Mouse (Mus musculus) layer of hippocampus, adult 18-20 months (tissue): ENCODE results near the gene Vps26c. TPM values are rescaled to one million over a fixed set of nuclear protein-coding genes. Genes with fewer than 3 reads are reported as not detected.

Source experiments
- DNase-seq, 2 experiments: peaks; one replicate each; pipeline ENCODE4 v3.0.0; 2022; ENCODE audit warnings: low spot score in 2 of 2
- total RNA-seq, 2 experiments: library from RNA; stranded (reverse); gene quantifications; 2 replicates each; pipeline ENCODE4 v1.2.3; 2021

Vps26c gene
- total RNA-seq, 2 experiments from 2014 or later = 34.7 to 37.9 TPM

DNA sequence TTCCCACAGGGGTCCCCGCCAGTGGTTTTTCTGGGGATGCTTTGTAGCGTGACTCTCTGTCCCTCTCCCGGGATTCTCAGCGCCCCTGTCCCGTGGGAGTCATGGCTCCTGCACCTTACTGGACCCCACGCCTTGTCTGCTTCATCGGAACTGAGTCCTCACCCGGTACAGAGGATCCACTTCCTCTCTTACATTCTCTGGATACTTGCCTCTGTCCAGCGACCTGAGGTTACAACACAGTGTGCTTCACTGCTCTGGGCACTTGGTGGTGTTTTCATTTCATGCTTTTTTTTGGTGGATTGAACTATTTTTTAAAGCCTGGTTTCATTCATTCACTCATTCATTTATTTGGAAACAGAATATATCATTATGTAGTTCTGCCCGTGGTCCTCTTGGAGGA, 23.2 kb upstream of the Vps26c start:
- no peak for DNase-seq

DNA sequence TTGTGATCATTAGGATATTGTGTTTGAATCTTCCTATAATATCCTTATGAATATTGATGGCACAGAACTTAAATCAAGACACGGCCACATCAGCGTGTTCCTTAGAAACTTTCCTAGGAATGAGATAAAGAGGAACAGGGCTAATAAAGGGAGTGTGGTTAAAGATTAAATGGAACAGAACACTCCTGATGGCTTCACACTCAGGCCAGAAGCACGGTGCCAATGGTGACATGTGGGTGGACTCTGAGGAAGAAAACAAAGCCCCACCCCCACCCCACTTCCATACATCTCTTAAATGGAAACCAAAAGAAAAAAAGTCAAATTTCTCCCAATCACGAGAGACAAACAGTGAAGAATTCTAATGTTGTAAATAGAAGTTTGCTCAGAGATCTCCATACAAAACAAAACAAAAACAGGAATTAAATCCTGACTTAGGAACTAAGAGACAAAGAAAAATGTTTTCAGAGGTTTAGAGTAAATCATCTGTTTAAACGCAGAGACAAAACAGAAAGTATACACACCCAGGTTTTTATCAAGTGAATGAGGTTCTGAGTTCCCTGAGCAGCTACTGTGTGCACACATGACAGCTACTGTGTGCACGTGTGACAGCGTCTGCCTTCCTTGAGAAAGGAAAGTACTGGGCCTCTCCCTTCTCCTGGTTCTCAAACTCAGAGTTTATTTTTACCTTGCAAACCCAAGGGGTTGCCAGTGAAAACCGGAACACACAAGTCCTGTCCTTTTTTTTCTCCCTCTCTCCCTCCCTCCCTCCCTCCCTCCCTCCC, 19.3 kb upstream of the Vps26c start:
- no peak for DNase-seq

DNA sequence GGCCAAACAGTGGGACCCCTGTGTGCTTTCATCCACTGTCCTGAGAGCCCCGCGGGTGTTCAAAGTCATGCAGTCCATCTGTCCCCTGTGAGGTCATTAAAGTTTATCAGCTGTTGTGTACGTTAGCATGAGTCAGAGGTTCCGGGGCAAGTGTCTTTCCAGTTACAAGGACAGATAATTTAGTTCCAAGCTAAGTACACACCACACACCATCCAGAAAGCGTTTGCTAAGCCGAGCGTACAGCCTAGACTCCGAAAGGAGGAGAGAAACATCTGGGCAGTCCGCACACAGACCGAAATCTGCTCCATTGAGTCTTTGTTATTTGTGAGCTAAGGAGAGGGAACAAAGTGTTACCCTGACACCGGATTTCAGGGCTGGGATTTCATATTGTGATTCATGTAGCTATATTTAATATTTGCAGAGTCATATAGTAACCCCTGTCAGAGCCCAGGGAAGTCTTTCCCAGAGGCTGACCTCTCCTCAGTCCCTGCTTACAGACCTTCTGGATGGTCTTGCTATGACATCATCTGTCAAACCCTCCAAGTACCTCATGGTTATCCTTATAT, 18.0 kb upstream of the Vps26c start:
- DNase-seq = no peak

DNA sequence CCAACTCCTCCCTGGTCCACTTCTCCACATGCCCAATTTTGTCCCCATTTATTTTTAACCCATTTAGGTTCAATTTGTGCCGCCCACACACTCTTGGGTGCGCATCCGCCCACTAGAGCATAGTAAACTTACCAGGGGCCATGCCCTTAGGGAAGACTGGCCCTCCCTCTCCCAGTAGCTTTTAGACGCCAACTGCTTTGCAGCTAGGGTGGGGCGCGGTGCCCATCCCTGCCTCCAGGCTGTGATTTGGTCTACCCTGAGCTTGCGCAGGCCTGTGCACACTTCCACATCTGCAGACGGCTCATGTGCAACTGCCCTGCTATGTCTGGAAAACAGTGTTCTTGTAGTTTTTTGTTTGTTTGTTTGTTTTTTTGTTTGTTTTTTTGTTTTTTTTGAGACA, 16.3 kb upstream of the Vps26c start:
- no peak for DNase-seq

DNA sequence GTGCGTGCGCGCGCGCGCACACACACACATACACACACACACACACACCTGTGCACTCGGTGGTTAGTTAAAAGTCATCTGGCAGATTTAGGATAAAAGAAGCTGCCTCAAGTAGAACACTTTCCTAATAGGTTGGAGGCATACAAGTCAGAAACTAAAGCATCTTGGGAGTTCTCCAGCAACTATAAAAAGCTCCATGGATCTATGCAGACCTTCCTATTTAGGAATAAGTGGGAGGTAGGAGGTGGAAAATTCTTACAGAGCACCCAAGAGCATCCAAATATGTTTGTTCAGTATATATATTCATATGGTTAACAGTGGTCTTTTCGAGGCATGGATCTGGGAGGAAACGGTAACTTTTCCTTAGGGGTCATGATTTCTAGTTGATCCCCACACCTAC, 13.5 kb upstream of the Vps26c start:
- no peak for DNase-seq

DNA sequence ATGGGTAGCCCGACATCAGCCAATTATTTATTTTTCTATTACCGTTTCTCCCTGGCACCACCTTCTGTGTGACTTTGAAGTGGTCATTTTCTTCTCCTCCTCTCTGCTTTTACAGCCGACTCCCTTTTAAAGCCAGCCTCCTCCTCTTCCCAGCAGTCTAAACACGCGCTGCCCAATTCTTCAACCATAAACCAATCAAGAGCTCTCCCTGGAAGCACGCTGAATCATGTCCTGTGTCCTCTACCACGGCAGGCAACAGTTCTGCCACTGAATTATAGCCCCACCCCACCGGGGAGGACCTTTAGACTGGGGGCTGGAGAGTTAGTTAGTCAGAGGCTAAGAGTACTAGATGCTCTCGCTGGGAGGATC, 10.5 kb upstream of the Vps26c start:
- DNase-seq = no peak

DNA sequence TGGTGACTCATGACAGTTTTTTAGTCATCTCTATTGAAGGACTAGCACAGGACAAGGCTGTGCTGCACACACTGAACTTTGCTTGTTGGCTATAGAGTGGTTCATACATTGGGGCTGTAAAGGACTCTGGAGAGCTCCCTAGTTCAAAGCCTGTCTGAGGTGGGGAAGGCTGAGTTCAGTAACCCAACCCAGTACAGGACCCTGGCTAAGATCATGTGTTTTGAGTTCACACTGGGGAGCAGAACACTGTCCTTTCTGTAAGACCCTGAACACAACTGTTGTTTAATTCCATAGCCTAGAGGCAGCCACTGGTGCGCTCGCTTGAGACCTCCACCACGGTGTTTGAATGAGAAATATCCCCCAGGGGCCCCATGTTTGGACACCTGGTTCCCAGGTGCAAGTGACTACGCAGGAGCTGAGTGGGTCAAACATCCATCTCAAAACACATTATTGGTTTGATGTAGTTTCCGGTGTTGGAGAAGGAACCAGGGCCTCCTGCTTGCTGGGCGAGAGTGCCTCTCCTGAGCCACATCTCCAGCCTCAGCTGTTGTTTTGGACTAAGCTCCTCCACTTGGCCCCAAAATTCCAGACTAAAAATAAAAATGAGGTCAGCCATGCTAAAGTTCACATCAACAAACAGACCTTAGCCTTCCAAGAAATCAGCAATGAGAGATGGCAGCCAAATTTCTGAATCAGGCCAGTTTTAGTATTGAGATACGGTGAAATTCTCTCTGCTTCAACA, 10.0 kb upstream of the Vps26c start:
- DNase-seq = no peak

DNA sequence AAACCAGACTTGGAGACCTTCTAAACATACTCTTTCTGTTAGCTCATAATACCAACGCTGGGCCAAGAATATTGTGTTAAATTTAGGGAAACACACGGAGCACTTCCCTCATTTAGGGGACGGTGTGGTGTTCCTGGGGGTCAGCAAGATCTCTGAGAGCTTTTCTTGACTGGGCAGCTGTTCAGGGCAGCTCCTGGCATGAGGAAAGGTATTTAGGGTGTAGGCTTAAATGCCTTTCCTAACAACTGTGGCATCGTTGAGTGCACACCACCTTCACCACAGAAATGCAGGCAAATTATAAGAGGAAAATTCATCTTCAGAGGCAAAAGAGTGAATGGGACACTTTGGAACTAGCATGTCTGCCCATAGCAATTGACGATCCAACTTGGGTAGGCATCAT, 9.1 kb upstream of the Vps26c start:
- no peak for DNase-seq

DNA sequence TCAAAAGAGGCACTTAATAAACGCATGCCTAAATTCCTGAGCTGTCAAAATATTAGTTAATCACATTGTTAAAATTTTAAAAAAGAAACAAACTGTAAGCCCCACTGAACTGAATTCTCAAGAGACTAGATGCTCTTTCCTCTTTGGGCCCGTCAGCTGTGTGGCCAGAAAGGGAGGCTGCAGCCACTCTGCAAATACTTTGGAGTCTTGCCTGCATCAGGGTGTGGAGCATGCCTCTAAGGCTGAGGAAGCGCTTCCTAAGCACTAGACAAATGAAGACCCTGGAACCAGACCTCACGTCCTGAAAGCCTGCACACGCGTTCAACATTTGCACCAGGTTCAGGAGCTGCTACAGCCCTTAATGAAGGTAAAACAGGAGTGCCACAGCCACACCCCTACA, 7.0 kb upstream of the Vps26c start:
- no peak for DNase-seq

DNA sequence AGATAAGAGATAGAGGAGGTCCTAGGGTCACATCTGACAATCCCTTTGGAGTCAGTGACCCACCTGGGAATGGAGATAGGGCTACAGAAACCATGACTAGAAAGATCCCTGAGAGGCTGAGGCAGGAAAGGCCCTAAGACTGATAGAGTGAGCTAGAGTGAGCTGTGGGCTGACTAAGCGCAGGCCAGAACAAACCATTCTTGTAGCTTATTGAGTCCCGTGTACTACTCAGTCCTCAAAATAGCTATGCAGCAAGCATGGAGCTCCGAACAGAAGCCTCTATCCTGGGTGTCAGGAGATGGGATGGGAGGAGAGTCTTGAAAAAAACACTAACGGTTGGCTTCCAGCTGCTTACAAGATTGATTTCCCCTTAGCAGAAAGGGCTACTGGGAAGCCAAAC, 4.6 kb upstream of the Vps26c start:
- no peak for DNase-seq

DNA sequence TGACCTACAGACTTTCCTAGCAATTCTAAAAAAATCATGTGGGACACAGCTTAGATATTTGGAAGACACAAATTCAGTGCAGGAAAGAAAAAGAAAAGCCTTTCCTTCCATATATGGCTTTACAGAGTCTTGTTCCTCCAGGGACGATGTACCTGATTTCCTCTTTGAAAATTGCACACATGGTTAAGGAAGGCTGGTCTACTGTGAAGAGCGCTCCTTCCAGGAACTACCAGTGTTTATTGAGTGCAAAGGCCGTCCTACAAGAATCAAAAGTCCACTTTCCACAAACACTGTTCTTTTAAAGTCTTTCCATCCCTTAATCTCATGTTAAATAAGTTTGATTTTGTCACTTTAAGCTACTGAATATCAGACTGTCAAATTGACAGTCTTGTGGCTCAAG, 916 bp upstream of the Vps26c start:
- DNase-seq = no peak

DNA sequence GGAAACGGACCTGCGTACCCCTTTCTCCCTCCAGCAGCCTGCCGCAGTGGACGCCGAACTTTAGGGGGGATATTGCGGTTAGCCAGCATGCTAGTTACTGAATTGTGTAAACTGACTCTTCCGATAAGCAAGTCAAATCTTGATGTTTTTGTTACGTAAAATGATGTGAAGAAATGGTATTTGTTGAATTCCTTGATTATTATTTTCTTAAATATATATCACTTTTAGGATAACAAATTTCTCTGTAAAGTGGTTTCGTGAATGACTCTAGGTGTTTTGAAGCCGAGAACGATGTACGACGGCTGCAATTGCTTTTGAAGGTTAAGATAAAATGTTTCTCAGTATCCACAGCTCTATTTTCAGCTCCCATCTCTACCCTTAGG, 513 bp upstream of the Vps26c start:
- DNase-seq = no peak

DNA sequence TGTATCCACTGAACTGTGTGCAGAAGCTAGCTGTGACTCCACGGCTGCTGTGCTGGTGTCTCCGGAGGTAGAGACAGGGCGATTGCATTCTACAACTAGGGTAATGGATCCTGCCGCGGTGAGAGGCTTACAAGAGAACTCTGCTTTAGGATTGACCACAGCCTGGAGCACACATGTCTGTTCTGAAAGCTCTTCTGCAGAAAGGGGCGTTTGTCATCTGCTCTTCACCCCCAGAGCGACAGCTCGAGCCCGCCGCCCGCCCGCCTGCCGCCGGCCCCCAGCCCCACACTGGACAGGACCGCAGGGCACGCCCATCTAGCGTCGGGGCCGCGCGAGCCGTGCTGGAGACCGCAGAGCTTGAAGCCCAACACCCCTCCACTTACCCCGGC, 681 bp downstream of the Vps26c start:
- no peak for DNase-seq

DNA sequence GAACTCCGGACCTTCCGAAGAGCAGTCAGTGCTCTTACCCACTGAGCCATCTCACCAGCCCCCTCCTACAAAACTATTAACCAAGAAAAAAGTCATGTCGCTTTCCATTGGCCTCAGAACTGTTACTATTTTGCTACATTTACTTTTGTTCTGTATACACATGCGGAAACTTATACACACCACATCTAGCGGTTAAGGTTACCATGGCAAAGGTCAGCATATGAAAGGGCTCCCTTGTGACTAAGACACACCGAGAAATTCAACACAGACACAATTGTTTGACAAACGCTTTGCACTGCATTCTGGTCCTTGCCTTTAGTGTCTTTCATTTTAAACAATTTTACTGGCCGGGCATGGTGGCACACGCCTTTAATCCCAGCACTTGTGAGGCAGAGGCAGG, 1.9 kb downstream of the Vps26c start:
- no peak for DNase-seq

DNA sequence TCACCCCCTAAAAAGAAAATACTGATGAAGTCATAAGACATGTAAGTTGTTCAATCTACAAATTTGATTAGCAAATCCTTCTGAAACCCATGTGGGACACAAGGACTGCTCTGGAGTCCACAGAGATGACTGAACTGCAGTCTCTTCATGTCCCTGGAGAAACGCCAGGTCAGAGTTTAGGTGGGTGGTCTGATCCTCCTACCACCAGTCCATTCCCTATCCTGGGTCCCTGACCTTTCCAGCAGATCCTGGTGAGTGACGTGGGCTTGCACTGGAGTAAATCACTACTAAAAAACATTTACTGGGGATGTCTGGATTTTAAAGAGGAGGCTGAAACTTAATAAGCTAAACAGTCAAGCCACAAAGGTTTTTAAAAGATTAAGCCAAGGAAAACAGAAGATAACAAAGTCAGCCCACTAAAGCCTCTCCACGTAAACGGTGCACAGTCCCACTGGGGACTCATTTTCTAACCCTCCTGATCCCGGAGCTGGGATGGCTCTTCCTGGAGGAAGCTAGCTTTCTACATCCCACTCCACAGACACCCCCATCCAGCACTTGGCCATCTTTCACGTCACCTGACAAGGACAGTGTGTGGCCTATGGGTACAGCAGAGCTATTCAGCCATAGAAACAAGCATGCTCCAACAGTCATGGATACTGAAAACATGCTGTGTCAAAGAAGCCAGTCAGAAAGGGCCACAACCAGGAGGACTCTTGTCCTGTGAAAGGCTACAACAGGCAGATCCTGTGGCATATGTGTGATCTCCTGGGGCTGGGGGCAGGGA, 2.8 kb downstream of the Vps26c start:
- no peak for DNase-seq

DNA sequence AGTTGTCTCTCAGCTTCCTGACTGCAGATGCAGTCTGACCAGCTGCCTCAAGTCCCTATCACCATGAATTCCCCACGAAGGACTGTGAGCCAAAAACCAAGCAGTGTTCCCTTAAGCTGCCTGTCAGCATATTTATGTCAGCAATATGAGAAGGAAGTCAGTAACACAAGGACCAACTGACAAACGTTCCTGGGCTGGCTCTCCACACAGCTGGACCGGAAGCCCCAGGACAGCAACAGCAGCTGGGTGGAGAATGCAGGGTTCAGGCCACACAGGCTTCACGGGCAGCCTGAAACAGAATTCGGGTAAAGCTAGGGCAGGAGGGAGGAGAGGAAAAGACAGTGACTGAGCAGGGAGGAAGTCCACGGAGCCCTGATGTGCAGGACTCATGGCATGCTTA, 7.6 kb downstream of the Vps26c start:
- DNase-seq = no peak

DNA sequence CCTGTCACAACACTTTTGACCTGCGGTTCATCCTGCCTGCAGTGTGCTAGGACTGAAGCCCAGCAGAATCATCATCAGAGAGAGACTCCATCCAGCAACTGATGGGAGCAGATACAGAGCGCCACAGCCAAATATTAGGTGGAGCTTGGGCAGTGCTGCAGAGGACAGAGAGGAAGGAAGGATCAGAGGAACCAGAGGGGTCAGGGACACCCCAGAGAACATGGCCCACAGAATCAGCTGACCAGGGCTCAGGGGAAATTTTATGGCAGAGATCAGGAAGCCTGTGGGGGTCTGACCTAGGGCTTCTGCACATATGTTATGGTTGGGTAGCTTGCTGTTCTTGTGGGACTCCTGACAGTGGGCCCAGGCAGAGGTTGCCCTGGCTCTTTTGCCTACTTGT, 9.0 kb downstream of the Vps26c start:
- no peak for DNase-seq

DNA sequence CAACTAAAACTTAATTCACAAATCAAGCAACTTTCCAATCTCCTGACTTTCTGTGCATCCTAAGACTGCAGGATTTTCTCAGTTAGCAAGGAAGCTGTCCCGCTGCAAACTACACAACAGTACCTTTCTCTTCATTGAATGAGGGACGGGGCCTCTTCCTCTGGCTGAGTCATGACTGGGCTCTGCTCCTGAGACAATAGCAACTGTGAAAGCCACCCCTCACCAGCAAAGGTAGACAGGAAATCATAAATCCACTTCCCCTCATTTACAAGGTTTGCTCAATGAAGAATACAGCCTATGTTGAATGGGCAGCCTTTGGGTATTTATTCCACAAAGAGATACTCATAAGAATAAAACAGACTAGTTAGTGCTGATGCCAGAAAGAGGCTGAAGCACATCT, 16.6 kb downstream of the Vps26c start:
- no peak for DNase-seq

DNA sequence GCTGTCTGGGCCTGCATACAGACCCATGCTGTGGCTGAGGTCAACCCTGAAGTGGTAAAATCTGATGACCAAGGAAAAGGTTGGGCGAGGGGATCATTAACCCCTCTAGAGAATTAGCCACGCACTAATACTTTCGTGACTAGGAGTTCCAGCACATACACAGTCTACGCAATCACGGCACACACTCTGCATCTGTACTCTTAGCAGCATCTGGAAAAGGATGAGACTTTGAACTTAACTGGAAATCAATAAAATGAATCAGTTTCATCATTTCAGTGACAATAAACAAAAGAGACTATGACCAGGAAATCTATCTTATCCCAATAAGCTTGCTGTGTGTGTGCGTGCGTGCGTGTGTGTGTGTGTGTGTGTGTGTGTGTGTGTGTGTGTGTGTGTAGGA, 17.9 kb downstream of the Vps26c start:
- no peak for DNase-seq

DNA sequence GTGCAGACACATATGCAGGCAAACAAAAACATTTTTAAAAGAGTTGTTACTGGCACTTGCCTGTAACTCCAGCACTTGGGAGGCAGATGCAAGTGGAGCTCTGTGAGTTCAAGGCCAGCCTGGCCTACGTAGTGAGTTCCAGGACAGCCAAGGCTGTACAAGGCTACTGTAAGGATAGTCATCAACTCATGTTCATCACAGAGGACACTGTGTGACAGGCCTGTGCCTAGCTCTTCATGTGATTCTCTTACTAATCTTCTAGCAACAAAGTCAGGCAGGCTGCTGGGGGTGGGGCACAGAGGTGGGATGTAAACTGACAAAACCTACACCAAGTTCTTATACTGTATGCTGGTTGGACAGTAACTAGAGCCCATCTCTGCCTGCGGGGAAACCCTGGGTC, 19.6 kb downstream of the Vps26c start:
- no peak for DNase-seq

DNA sequence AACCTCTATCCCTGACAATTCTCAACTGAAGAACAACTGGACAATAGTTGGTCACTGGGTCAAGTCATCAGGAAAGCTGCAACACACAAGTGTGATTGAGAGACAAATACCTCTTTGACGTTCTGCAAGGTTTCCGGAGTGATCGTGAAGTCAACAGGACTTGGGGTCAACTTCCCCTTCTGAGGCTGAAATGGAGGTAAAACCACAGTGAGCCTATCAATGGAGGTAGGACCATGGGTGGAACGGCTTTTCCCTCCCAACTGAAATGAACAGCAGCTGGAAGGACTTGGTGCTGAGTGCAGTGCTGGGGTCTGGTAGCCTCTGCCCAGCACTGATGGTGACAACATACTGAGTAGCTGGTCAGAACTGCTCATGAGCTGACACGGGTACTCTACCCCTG, 22.4 kb downstream of the Vps26c start:
- no peak for DNase-seq

DNA sequence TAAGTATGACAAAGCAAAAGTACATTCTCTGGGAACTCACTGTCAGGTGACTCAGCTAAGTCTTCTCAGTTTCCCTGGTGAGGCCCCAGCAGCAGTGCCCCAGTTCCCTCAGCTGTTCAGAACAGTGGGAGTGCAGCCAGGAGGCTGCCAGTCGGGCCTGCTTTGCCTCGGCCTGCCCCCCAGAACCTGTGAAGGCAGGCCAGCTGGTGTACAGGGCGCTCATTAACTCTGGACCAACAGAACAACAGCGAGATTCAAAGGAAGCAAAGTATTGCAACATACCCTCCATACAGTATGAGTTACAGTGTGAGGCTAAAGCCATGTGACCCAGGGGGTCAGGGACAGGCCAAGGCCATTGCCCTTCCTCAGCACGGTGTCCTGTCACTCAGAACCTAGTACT, 28.7 kb downstream of the Vps26c start:
- peak; percentile 28 to 60 for DNase-seq
